Mouse (Mus musculus): ENCODE results near the gene Mtx1. TPM values are rescaled to one million over a fixed set of nuclear protein-coding genes. Genes with fewer than 3 reads are reported as not detected.

The Mtx1 gene
- polyA plus RNA-seq (2021; fragmentation: Nextera tagmentation): 121 and 135 TPM in 2 replicates
- long read RNA-seq, experiment 1, transcript Mtx1-203 (7 exons, 1,197 nt): minor isoform, 7 of 71 reads
- long read RNA-seq, experiment 1, transcript Mtx1-201 (8 exons, 1,617 nt): major isoform, 39 of 71 reads
- long read RNA-seq, experiment 1, partial matches to known transcripts: 6 of 71 reads
- long read RNA-seq, experiment 1, other reads (novel, unspliced or antisense): 18 of 71 reads
- long read RNA-seq, experiment 2, transcript Mtx1-201 (8 exons, 1,617 nt): major isoform, 68 of 79 reads
- long read RNA-seq, experiment 2, partial matches to known transcripts: 3 of 79 reads
- long read RNA-seq, experiment 2, other reads (novel, unspliced or antisense): 5 of 79 reads

DNA sequence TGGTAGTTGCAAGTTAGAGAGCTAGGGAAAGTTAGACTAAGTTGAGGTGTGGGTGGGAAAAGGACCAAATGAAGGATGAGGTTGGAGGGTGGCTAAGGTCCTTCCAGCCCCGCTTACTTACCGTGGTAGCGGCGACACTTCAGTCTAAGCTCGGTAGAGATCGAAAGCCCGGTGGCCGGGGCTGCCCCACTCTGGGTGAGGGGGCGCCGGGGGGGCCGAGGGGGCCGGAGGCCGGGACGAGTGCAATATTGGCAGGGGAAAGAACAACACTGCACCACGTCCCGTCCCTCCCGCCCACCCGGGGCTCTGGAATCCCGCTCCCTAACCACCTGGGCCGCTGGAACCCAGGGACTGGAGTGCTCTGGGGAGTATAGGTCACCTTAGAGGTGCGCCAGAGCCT is at the start of gene Mtx1:
Gene Mtx1 (minus strand): TSS at position 189 of the 400 bp plus-strand sequence.

GRCm38 (mm10) chr3:89270051-89270755 is 43.3 kb upstream of the Mtx1 start, which contains the start of gene Slc50a1:
Gene Slc50a1, minus strand, starts transcription at chr3:89270570.

GRCm38 (mm10) chr3:89259076-89259475 is 32.2 kb upstream of the Mtx1 start, which contains the start of gene Dpm3:
Gene Dpm3, plus strand, starts transcription at chr3:89259358.

GRCm38 (mm10) chr3:89246261-89247100 is 19.6 kb upstream of the Mtx1 start, which contains the start of gene Trim46:
Gene Trim46, minus strand, starts transcription at chr3:89246309.

GRCm38 (mm10) chr3:89245688-89246171 is 18.8 kb upstream of the Mtx1 start, which contains the start of gene Krtcap2:
Gene Krtcap2, plus strand, starts transcription at chr3:89245966.

DNA sequence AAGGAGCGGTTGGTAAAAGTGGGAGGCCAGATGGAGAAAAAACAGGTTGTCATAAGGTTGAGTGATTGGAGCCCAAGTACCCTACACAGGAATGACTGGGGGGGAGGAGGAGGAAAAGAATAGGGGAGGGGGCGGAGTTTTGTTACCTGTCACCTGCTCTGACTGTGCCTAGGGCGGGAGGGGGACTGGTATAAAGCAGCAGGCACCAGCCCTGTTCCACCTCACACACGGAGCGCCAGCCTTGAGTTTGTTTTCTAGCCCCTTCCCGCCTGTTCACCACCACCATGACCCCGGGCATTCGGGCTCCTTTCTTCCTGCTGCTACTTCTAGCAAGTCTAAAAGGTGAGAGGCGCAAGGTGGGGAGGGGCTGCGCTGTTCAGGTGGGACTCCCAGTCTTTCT is 1.9 kb upstream of the Mtx1 start, which contains the start of gene Muc1:
Gene Muc1 (plus strand): TSS at position 222 of the 400 bp plus-strand sequence.

DNA sequence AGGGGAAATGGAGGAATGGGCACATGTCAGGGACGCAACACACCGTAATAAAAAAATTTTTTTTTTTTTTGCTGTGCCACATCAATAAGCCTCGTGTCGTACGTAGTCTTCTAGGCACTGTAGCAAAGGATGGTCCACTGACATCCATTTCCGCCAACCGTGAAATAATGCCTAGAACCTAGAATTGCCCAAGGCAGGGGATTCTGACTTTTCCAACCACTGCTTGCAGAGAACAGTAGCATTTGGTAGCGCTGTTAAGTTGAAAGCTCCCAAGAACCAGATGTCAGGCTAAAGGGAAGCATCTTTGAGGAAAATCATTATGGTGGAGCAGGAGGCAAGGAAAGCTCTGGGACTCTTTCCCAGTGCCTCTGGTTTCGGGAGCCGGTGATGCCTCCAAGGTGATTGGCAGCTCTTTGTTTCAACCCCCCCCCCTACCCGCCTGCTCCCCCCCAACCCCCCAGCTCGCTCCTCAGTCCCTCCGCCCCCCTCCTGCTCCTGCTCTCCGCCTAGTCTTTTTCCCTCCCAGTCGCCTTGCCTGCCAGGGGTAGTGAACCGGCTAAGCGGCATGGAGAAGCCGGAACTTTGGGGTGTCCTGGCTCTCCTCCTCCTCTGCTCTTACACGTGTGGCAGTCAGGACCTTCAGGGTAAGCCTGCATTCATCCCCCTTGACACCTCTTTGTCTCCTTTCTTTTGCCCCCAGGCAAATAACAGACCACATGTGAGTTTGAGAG is 12.0 kb downstream of the Mtx1 start, which contains the start of gene Thbs3:
Gene Thbs3 (plus strand): TSS at position 500 of the 731 bp plus-strand sequence.

GRCm38 (mm10) chr3:89202253-89203141 is 24.4 kb downstream of the Mtx1 start, which contains the start of gene Gba:
Gene Gba, plus strand, starts transcription at chr3:89202928.

GRCm38 (mm10) chr3:89183058-89183958 is 43.6 kb downstream of the Mtx1 start, which contains the start of gene Fam189b:
Gene Fam189b, plus strand, starts transcription at chr3:89183143.

GRCm38 (mm10) chr3:89177242-89178106 is 49.4 kb downstream of the Mtx1 start, which contains the start of gene Scamp3:
Gene Scamp3, plus strand, starts transcription at chr3:89177473.

DNA sequence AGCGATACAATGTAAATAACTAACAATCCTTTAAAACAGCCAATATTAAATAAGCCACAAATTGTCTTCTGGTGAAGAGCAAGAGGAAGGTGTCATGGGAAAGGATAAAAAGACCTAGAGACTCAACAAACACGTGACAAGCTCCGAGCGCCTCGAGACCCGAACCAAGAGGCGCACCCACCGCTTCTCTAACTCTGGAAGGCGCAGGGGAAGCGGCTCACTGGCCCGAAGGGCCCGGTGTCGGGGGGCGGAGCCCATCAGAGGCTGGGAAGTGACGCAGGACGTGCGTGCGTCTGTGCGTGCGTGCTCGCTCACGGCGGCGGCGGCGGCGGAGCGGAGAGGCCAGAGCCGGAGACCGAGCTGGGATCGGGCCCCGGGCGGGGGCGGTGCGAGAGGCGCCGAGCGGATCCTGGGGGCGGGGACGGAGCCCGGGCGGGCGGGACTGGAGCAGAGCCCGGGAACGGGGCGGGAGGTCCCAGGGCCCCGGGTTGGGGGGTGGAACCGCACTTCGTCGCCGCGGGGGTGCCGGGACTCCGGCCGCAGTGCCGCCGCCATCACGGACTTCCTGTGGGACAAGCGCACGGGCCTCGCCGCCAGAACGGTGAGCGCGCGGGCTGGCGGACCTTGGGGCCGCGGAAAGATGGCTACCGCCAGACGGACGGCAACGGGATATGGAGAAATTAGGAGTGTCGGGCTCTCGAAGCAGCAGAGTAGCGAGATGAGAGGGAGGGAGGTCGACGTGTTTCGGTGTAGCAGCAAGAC is 62.2 kb downstream of the Mtx1 start, which contains the start of gene Clk2:
Gene Clk2 (plus strand): TSS at position 290 of the 762 bp plus-strand sequence.

DNA sequence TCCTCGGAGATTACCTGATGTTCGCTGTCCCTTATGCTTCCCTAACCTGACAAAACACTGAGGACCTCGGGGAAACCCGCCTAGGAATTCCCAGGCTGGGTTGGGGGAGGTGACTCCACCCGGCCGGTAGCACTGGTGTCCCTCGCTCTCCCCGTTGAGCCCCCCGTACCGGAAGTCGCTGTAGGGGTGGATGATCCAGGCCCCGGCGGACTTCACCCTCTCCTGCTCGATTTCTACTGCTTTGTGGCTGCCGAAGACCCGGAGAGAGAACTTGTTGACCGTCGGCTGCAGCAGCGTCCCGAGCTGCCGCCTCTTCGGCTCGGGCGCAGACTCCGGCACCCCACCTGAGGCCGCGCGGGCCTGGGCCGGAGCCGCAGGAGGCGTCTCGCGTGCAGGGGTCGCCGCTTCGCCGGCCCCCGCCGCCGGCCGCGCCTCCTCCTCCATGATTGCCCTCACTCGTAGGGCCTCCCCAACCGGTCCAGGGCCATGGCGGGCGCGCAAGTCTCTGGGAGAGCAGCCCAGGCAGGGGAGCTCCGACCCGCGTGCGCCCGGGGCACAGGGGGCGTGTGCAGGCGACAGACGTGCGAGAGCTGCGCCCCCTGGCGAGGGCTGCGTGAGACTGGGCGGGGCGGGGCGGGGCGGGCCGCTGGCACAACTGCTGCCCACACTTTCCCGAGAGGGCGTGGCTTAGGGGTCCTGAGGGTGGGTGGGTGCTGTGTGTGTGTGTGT is 67.1 kb downstream of the Mtx1 start, which contains the start of gene Hcn3:
Gene Hcn3 (minus strand): TSS at position 581 of the 729 bp plus-strand sequence.

All from left cerebral cortex, adult 6 months (tissue).